Mouse (Mus musculus) embryonic facial prominence, embryonic 12.5 days (tissue): Measurements from ENCODE around the gene Gpr35. TPM values are rescaled to one million over a fixed set of nuclear protein-coding genes. Genes with fewer than 3 reads are reported as not detected.

ENCODE experiments used
- ATAC-seq: fragments of 200-750 bp; cut with Nextera tagmentation; 2 replicates; pipeline ENCODE4 v1.8.0; 2017; ENCODE audit not compliant: insufficient number of reproducible peaks, insufficient read depth, low FRiP score, low TSS enrichment
- H3K27ac ChIP-seq: fragments of 300-500 bp; sonication (generic); 2 replicates; pipeline ENCODE4 v1.5.1; 2016; ENCODE audit warnings: mild to moderate bottlenecking
- H3K27me3 ChIP-seq: fragments of 300-500 bp; sonication (generic); 2 replicates; pipeline ENCODE4 v1.6.1; 2016; ENCODE audit warnings: mild to moderate bottlenecking, moderate library complexity
- H3K36me3 ChIP-seq: fragments of 300-500 bp; sonication (generic); 2 replicates; pipeline ENCODE4 v1.6.1; 2016; ENCODE audit warnings: mild to moderate bottlenecking
- H3K4me1 ChIP-seq: fragments of 300-500 bp; sonication (generic); 2 replicates; pipeline ENCODE4 v1.6.1; 2016
- H3K4me2 ChIP-seq: fragments of 300-500 bp; sonication (generic); replicated peaks from 2 replicates; pipeline ENCODE4 v1.6.1; 2016; ENCODE audit warnings: mild to moderate bottlenecking, moderate library complexity
- H3K4me3 ChIP-seq: fragments of 300-500 bp; sonication (generic); 2 replicates; pipeline ENCODE4 v1.5.1; 2016; ENCODE audit warnings: mild to moderate bottlenecking
- H3K9ac ChIP-seq: fragments of 300-500 bp; sonication (generic); 2 replicates; pipeline ENCODE4 v1.6.1; 2016; ENCODE audit warnings: mild to moderate bottlenecking, moderate library complexity
- H3K9me3 ChIP-seq: fragments of 300-500 bp; sonication (generic); 2 replicates; pipeline ENCODE4 v1.6.1; 2016; ENCODE audit warnings: mild to moderate bottlenecking, moderate library complexity
- WGBS: fragments of 180-500 bp; shearing (Covaris S2); methylation state at CpG from one replicate; pipeline ENCODE4 v1.1.7; 2016; 5-methylcytosine and 5-hydroxymethylcytosine counted together
- polyA plus RNA-seq: library from polyadenylated mRNA; unstranded; fragments of >200 nt; fragmentation: Nextera tagmentation; extraction: Ambion mirVana; gene quantifications from 2 replicates; pipeline ENCODE4 v1.2.1, GENCODE M21; 2016

Gpr35 gene
- polyA plus RNA-seq, 1 experiment from 2014 or later = 0.36 TPM

- Histone ChIP-seq H3K4me2 (no peak overlapping the region), H3K9me3 (no peaks in the 10 kb centered on the region), H3K4me1 (no peaks in the 10 kb centered on the region), H3K4me3 (no peak overlapping the region), H3K9ac (no peak overlapping the region), H3K36me3 (no peaks in the 10 kb centered on the region), H3K27me3 (no peaks in the 10 kb centered on the region), H3K27ac (no peak overlapping the region)
- 76% methylated on average over 6 of the region's 6 CpGs for WGBS
- ATAC-seq = no peak
Observed at GRCm38 (mm10) chr1:92992214-92992855, 41.7 kb downstream of the Gpr35 start.

- Histone ChIP-seq H3K4me2 (no peak overlapping the region), H3K27me3 (no peaks in the 10 kb centered on the region), H3K36me3 (no peaks in the 10 kb centered on the region), H3K4me3 (no peak overlapping the region), H3K9me3 (no peaks in the 10 kb centered on the region), H3K4me1 (no peaks in the 10 kb centered on the region), H3K27ac (no peak overlapping the region), H3K9ac (no peak overlapping the region)
- no peak for ATAC-seq
- 59% methylated on average over 2 of the region's 2 CpGs for WGBS
Observed at GRCm38 (mm10) chr1:92992880-92993279, 42.2 kb downstream of the Gpr35 start.

- Histone ChIP-seq H3K4me2 (no peak within 1 kb of the TSS), H3K4me3 (no peak within 1 kb of the TSS), H3K9me3 (no peaks in the 10 kb centered on the region), H3K4me1 (no peaks in the 10 kb centered on the region), H3K27ac (no peak within 1 kb of the TSS), H3K36me3 (no peaks in the 10 kb centered on the region), H3K9ac (no peak within 1 kb of the TSS), H3K27me3 (no peaks in the 10 kb centered on the region)
- 71% methylated on average over 7 of the region's 7 CpGs for WGBS
- ATAC-seq = no peak
Observed at GRCm38 (mm10) chr1:93006061-93006460, 55.4 kb downstream of the Gpr35 start, which contains the start of gene Aqp12. TSS of gene Aqp12 (plus strand) at chr1:93006334.

GRCm38 (mm10) chr1:93009196-93009595 lies 58.5 kb downstream of the Gpr35 start:
- no peaks in the 10 kb centered on the region for H3K4me1 ChIP-seq
- no peaks in the 10 kb centered on the region for H3K27me3 ChIP-seq
- ATAC-seq = no peak
- H3K27ac ChIP-seq = no peak overlapping the region
- 67% methylated on average over 4 of the region's 4 CpGs for WGBS
- no peaks in the 10 kb centered on the region for H3K9me3 ChIP-seq
- H3K4me2 ChIP-seq = no peak overlapping the region
- no peak overlapping the region for H3K4me3 ChIP-seq
- H3K36me3 ChIP-seq = no peaks in the 10 kb centered on the region
- no peak overlapping the region for H3K9ac ChIP-seq

- Histone ChIP-seq H3K4me2 (no peak overlapping the region), H3K27ac (no peak overlapping the region), H3K4me3 (no peak overlapping the region), H3K9ac (no peak overlapping the region), H3K4me1 (no peaks in the 10 kb centered on the region), H3K36me3 (no peaks in the 10 kb centered on the region), H3K9me3 (no peaks in the 10 kb centered on the region), H3K27me3 (no peaks in the 10 kb centered on the region)
- 37% methylated on average over 3 of the region's 3 CpGs for WGBS
- no peak for ATAC-seq
Observed at GRCm38 (mm10) chr1:93010731-93011130, 60.1 kb downstream of the Gpr35 start.

- no peaks in the 10 kb centered on the region for H3K36me3 ChIP-seq
- no peak overlapping the region for H3K9ac ChIP-seq
- ATAC-seq = no peak
- H3K4me2 ChIP-seq = no peak overlapping the region
- 77% methylated on average over 7 of the region's 7 CpGs for WGBS
- no peaks in the 10 kb centered on the region for H3K9me3 ChIP-seq
- H3K4me1 ChIP-seq = no peaks in the 10 kb centered on the region
- H3K27ac ChIP-seq = no peak overlapping the region
- no peak overlapping the region for H3K4me3 ChIP-seq
- no peaks in the 10 kb centered on the region for H3K27me3 ChIP-seq
Observed at GRCm38 (mm10) chr1:93012103-93012585, 61.5 kb downstream of the Gpr35 start.

GRCm38 (mm10) chr1:93013367-93013766 lies 62.7 kb downstream of the Gpr35 start:
- ATAC-seq = no peak
- Histone ChIP-seq H3K36me3 (no peaks in the 10 kb centered on the region), H3K9ac (no peak overlapping the region), H3K9me3 (no peaks in the 10 kb centered on the region), H3K4me1 (no peaks in the 10 kb centered on the region), H3K27ac (no peak overlapping the region), H3K27me3 (no peaks in the 10 kb centered on the region), H3K4me2 (no peak overlapping the region), H3K4me3 (no peak overlapping the region)
- 78% methylated on average over 4 of the region's 4 CpGs for WGBS

- H3K9ac ChIP-seq = no peak overlapping the region
- H3K27me3 ChIP-seq = no peaks in the 10 kb centered on the region
- ATAC-seq = no peak
- no peak overlapping the region for H3K4me2 ChIP-seq
- H3K4me3 ChIP-seq = no peak overlapping the region
- H3K4me1 ChIP-seq = no peaks in the 10 kb centered on the region
- no peaks in the 10 kb centered on the region for H3K36me3 ChIP-seq
- H3K9me3 ChIP-seq = no peaks in the 10 kb centered on the region
- no peak overlapping the region for H3K27ac ChIP-seq
Observed at GRCm38 (mm10) chr1:93014460-93014859, 63.8 kb downstream of the Gpr35 start.

GRCm38 (mm10) chr1:93015136-93015535 lies 64.5 kb downstream of the Gpr35 start:
- Histone ChIP-seq H3K9ac (no peak overlapping the region), H3K27me3 (no peaks in the 10 kb centered on the region), H3K27ac (no peak overlapping the region), H3K4me3 (no peak overlapping the region), H3K4me1 (no peaks in the 10 kb centered on the region), H3K4me2 (no peak overlapping the region), H3K9me3 (no peaks in the 10 kb centered on the region), H3K36me3 (no peaks in the 10 kb centered on the region)
- no peak for ATAC-seq
- WGBS = 50% methylated on average over 2 of the region's 2 CpGs

- H3K4me2 ChIP-seq = no peak overlapping the region
- H3K4me3 ChIP-seq = no peak overlapping the region
- H3K27ac ChIP-seq = no peak overlapping the region
- no peaks in the 10 kb centered on the region for H3K9me3 ChIP-seq
- H3K9ac ChIP-seq = no peak overlapping the region
- ATAC-seq = no peak
- no peaks in the 10 kb centered on the region for H3K27me3 ChIP-seq
- 81% methylated on average over 10 of the region's 10 CpGs for WGBS
- H3K4me1 ChIP-seq = no peaks in the 10 kb centered on the region
- no peaks in the 10 kb centered on the region for H3K36me3 ChIP-seq
Observed at GRCm38 (mm10) chr1:93018716-93019115, 68.1 kb downstream of the Gpr35 start.

GRCm38 (mm10) chr1:93020602-93021001 lies 69.9 kb downstream of the Gpr35 start:
- Histone ChIP-seq H3K4me2 (no peak overlapping the region), H3K9me3 (no peaks in the 10 kb centered on the region)
- no peak for ATAC-seq

GRCm38 (mm10) chr1:93026600-93026999 lies 75.9 kb downstream of the Gpr35 start:
- Histone ChIP-seq H3K4me2 (no peak overlapping the region), H3K4me3 (no peak overlapping the region), H3K36me3 (no peaks in the 10 kb centered on the region; the same call in 1 of the 2 replicates), H3K9ac (no peak overlapping the region), H3K9me3 (no peaks in the 10 kb centered on the region), H3K27ac (no peak overlapping the region), H3K4me1 (no peaks in the 10 kb centered on the region), H3K27me3 (no peaks in the 10 kb centered on the region)
- no peak for ATAC-seq
- 86% methylated on average over 8 of the region's 8 CpGs for WGBS

More at GRCm38 (mm10) chr1:93020602-93021001, 69.9 kb downstream of the Gpr35 start:
- Histone ChIP-seq H3K27me3 (no peaks in the 10 kb centered on the region), H3K27ac (no peak overlapping the region), H3K36me3 (no peaks in the 10 kb centered on the region; the same call in 1 of the 2 replicates), H3K4me1 (no peaks in the 10 kb centered on the region), H3K9ac (no peak overlapping the region), H3K4me3 (no peak overlapping the region)
- 81% methylated on average over 4 of the region's 4 CpGs for WGBS
